Mouse (Mus musculus): Measurements from ENCODE around the gene Plxdc1. TPM values are rescaled to one million over a fixed set of nuclear protein-coding genes. Genes with fewer than 3 reads are reported as not detected.
A peak's percentile ranks its signal among the peaks of the same experiment; 100 is the strongest.

The Plxdc1 gene
- polyA plus RNA-seq, 1 experiment from 2014 or later, result 2.3 TPM

DNA sequence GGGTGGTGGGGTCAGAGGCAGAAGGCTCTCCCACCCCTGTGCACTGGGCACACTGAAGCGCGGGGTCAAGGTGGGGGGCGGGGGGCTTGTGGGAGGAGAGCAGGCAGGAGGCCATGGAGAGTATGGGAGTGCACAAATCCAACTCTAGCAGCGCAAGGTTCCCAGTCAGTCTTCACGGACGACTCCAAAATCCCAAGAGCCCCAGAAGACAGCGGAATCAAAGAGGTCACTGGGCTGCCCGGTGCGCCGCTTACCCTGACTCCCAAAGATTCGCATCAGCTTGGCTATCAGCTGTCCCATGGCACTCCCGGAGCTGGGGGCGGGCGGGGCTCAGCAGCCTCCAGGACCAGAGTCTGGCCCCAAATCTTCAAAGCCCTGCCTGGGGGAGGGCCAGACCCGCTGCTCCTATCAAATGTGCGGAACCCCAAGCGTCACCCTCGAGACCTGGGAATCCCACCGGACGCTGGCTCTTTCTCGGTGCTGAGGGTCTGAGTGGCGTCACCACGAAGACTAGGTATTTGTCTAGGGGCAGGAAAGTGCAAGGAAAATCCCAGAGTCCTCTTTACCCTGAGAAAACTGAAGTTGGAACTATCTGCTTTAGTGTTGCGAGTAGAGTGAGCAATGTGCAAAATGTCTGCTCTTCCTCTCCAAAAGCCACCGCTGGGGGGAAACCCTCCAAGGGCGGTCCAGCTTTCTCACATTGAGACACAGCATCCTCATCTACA, 9.5 kb upstream of the Plxdc1 start, which contains the start of gene Arl5c:
Arl5c (minus strand) TSS at position 618 of the 725 bp plus-strand sequence.
- Histone ChIP-seq H3K27ac (ENCODE audit: low read length) (0 out of 2 replicates have a peak within 1 kb of the TSS, but pooled peaks have one; percentile 1), H3K27me3 (ENCODE audit: insufficient read depth, low read length) (0 out of 2 replicates have a peak, but pooled peaks cover 3% of the 10 kb centered on the region), H3K9me3 (ENCODE audit: low read length) (no peaks in the 10 kb centered on the region), H3K4me2 (replicated peaks; ENCODE audit: low read depth, low read length) (peak within 1 kb of the TSS; percentile 92), H3K4me1 (ENCODE audit: insufficient read depth, low read length) (peaks cover 20% of the 10 kb centered on the region), H3K4me3 (ENCODE audit: low read length) (peak within 1 kb of the TSS; percentile 58), H3K9ac (replicated peaks; ENCODE audit: low read length) (peak within 1 kb of the TSS; percentile 63), H3K36me3 (ENCODE audit: insufficient read depth, low read length) (no peaks in the 10 kb centered on the region)
- peak; percentile 62 for ATAC-seq (ENCODE audit: low FRiP score, low TSS enrichment)
- WGBS, result under 1% methylated on average over 26 of the region's 26 CpGs

GRCm38 (mm10) chr11:97994539-97995100, 8.4 kb upstream of the Plxdc1 start:
- Histone ChIP-seq H3K27me3 (ENCODE audit: insufficient read depth, low read length) (0 out of 2 replicates have a peak, but pooled peaks cover 3% of the 10 kb centered on the region), H3K4me3 (ENCODE audit: low read length) (peak overlapping the region; percentile 58), H3K9ac (replicated peaks; ENCODE audit: low read length) (peak overlapping the region; percentile 63), H3K36me3 (ENCODE audit: insufficient read depth, low read length) (no peaks in the 10 kb centered on the region), H3K9me3 (ENCODE audit: low read length) (no peaks in the 10 kb centered on the region), H3K4me1 (ENCODE audit: insufficient read depth, low read length) (peaks cover 26% of the 10 kb centered on the region), H3K4me2 (replicated peaks; ENCODE audit: low read depth, low read length) (peak overlapping the region; percentile 92), H3K27ac (ENCODE audit: low read length) (no peak overlapping the region)
- 10% methylated on average over 13 of the region's 13 CpGs for WGBS
- ATAC-seq (ENCODE audit: low FRiP score, low TSS enrichment), result peak; percentile 35

DNA sequence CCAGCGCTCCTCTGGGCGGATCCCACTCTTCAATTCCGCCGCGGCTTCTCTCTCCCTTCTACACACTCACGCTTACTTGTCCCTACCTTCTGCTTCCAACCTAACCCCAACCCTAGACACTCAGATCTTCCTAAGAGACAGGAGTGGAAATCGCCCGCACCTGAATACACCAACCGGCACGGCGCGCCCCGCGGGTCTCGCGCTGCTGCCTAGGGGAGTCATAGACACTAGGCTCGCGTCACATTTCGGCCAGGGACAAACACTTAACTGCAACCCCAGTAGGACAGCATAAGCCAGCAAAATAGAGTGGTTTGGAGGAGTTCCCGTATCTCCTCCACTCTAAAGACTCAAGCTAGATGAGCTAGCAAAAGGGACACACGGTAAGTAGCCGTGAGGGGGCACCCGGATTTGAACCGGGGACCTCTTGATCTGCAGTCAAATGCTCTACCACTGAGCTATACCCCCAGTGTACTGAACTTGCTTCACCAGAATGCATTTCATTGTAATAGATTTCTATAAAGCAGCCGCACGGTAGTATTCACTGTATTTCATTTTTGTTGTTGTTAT, 2.4 kb upstream of the Plxdc1 start:
- Histone ChIP-seq H3K27ac (ENCODE audit: low read length) (peak overlapping the region; percentile 89), H3K9ac (replicated peaks; ENCODE audit: low read length) (peak overlapping the region; percentile 84), H3K9me3 (ENCODE audit: low read length) (no peaks in the 10 kb centered on the region), H3K4me2 (replicated peaks; ENCODE audit: low read depth, low read length) (peak overlapping the region; percentile 60), H3K36me3 (ENCODE audit: insufficient read depth, low read length) (no peaks in the 10 kb centered on the region), H3K27me3 (ENCODE audit: insufficient read depth, low read length) (peaks cover 19% of the 10 kb centered on the region), H3K4me1 (ENCODE audit: insufficient read depth, low read length) (peaks cover 18% of the 10 kb centered on the region), H3K4me3 (ENCODE audit: low read length) (peak overlapping the region; percentile 86)
- peak; percentile 85 for ATAC-seq (ENCODE audit: low FRiP score, low TSS enrichment)
- WGBS, result under 1% methylated on average over 26 of the region's 26 CpGs

DNA sequence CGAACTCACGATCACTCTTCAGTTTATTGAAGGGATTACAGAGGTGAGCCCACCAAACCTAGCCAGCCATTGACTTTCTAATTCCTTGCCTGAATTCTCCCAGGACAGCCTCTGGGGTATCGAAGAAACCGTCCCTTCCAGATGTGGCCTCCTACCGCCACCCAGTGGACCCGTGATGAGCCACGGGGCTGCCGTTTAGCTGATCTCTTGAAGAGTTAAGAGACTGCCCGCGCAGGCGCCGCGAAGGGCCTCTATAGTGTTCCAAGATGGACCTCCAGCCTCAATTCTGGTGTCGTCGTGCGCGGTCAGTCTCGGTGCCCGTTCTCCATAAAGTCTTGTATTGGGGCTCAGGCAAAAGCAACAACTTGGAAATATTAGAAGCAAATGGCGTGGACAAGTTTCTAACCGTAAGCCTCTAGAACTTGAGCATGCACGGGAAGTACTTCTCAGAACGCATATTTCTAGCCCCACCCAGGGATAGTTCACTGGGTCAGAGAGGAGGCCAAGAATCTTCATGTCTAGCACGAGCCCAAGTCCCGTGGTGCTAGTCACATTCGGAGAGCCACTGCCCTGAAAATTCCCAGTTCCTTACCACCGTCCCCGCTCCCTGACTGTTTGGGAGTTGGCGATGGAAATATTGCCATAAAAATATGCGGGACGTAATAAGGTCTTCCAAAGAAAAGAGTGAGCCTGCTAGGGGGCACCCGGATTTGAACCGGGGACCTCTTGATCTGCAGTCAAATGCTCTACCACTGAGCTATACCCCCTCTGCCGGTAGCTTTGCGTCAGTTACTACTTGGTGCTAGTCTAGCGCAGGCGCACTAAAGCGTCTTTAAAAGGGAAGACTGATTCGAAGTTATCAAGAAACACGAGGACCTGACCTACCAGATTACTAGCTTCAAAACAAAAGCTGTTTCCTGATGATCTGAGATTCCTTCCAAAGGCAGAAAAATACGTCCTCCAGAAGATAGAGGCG, 1.6 kb upstream of the Plxdc1 start:
- Histone ChIP-seq H3K27me3 (ENCODE audit: insufficient read depth, low read length) (peaks cover 19% of the 10 kb centered on the region), H3K4me3 (ENCODE audit: low read length) (peak overlapping the region; percentile 86), H3K27ac (ENCODE audit: low read length) (peak overlapping the region; percentile 89), H3K9ac (replicated peaks; ENCODE audit: low read length) (peak overlapping the region; percentile 84), H3K36me3 (ENCODE audit: insufficient read depth, low read length) (no peaks in the 10 kb centered on the region), H3K4me1 (ENCODE audit: insufficient read depth, low read length) (peaks cover 18% of the 10 kb centered on the region), H3K9me3 (ENCODE audit: low read length) (no peaks in the 10 kb centered on the region), H3K4me2 (replicated peaks; ENCODE audit: low read depth, low read length) (peak overlapping the region; percentile 63)
- peak; percentile 88 for ATAC-seq (ENCODE audit: low FRiP score, low TSS enrichment)
- WGBS, result under 1% methylated on average over 42 of the region's 42 CpGs

- Histone ChIP-seq H3K27ac (ENCODE audit: low read length) (no peak overlapping the region), H3K9ac (replicated peaks; ENCODE audit: low read length) (peak overlapping the region; percentile 56)
- WGBS, result 30% methylated on average over 11 of the region's 17 CpGs
Measured at GRCm38 (mm10) chr11:97986738-97987465, 658 bp upstream of the Plxdc1 start.

DNA sequence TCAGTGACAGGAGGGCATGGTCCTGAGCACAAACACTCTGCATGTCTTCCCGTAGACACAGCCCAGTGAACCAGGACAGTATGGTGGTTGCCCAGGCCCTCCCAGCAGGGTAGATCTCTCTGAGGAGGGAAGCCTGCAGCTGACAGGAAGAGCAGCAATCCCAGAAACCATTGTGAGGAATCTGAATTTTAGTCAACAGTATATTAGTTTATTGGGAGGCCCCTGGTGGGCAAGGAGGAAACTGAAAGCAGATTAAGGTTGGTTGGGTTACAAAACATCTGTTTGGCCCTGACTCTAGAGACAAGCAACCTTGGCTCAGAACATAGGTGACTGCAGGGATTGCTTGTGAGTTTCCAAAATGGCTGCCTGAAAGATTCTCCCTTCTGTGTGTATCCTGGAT, 2.3 kb downstream of the Plxdc1 start:
- Histone ChIP-seq H3K36me3 (ENCODE audit: insufficient read depth, low read length) (no peaks in the 10 kb centered on the region), H3K27me3 (ENCODE audit: insufficient read depth, low read length) (peaks cover 19% of the 10 kb centered on the region), H3K27ac (ENCODE audit: low read length) (no peak overlapping the region), H3K9ac (replicated peaks; ENCODE audit: low read length) (no peak overlapping the region), H3K9me3 (ENCODE audit: low read length) (no peaks in the 10 kb centered on the region), H3K4me2 (replicated peaks; ENCODE audit: low read depth, low read length) (no peak overlapping the region), H3K4me1 (ENCODE audit: insufficient read depth, low read length) (peaks cover 7% of the 10 kb centered on the region; the same call in 1 of the 2 replicates), H3K4me3 (ENCODE audit: low read length) (no peak overlapping the region)
- no peak for ATAC-seq (ENCODE audit: low FRiP score, low TSS enrichment)
- 56% methylated on average over 1 of the region's 1 CpGs for WGBS

More at GRCm38 (mm10) chr11:97986738-97987465, 658 bp upstream of the Plxdc1 start:
- peak overlapping the region; percentile 75 for H3K4me2 ChIP-seq (replicated peaks; ENCODE audit: low read depth, low read length)
- no peaks in the 10 kb centered on the region for H3K9me3 ChIP-seq (ENCODE audit: low read length)
- peaks cover 19% of the 10 kb centered on the region for H3K27me3 ChIP-seq (ENCODE audit: insufficient read depth, low read length)
- ATAC-seq (ENCODE audit: low FRiP score, low TSS enrichment), result no peak
- H3K4me1 ChIP-seq (ENCODE audit: insufficient read depth, low read length), result peaks cover 18% of the 10 kb centered on the region
- no peaks in the 10 kb centered on the region for H3K36me3 ChIP-seq (ENCODE audit: insufficient read depth, low read length)
- H3K4me3 ChIP-seq (ENCODE audit: low read length), result peak overlapping the region; percentile 86

DNA sequence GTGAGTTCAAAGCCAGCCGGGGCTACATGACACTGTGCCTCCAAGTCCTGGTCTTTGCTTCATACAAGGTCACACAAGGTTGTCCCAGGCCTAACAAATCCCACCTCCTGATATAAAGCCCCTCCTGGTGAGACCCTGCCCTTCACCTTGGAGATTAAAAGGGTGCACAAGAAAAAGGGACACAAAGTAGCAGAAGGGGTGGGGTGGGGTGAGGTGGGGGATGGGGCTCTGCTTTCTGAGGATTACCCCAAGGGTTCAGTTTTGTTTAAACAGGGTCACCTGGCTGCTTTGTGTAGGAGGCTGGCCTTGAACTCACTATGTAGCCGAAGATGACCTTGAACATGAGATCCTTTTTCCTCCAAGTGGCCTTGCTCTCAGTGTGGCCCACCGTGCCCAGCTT, 2.7 kb downstream of the Plxdc1 start:
- H3K9ac ChIP-seq (replicated peaks; ENCODE audit: low read length), result no peak overlapping the region
- H3K4me3 ChIP-seq (ENCODE audit: low read length), result no peak overlapping the region
- H3K9me3 ChIP-seq (ENCODE audit: low read length), result no peaks in the 10 kb centered on the region
- no peak overlapping the region for H3K4me2 ChIP-seq (replicated peaks; ENCODE audit: low read depth, low read length)
- H3K27me3 ChIP-seq (ENCODE audit: insufficient read depth, low read length), result peaks cover 19% of the 10 kb centered on the region
- no peak for ATAC-seq (ENCODE audit: low FRiP score, low TSS enrichment)
- H3K36me3 ChIP-seq (ENCODE audit: insufficient read depth, low read length), result no peaks in the 10 kb centered on the region
- 79% methylated on average over 3 of the region's 3 CpGs for WGBS
- peaks cover 7% of the 10 kb centered on the region; the same call in 1 of the 2 replicates for H3K4me1 ChIP-seq (ENCODE audit: insufficient read depth, low read length)
- H3K27ac ChIP-seq (ENCODE audit: low read length), result no peak overlapping the region

DNA sequence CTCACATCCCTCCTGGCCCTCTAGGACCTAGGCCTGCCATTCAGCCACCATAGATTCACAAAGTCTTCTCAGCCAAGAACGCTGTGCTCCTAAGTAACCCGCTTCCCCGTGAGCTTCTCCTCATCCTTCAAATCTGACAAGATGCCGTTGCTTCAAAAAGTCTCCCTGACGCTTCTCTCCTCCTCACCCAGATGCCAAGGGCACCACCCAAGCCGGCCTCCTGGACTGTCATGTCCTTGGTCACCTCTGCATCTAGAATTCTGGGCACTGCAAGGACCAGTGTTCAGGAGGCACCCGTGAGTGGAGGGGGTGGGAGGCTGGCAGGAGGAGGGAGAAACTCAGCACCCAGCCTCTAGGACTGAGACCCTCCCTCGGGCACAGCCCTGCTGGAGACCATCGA, 3.5 kb downstream of the Plxdc1 start:
- Histone ChIP-seq H3K4me3 (ENCODE audit: low read length) (no peak overlapping the region), H3K27ac (ENCODE audit: low read length) (no peak overlapping the region), H3K4me1 (ENCODE audit: insufficient read depth, low read length) (peaks cover 7% of the 10 kb centered on the region; the same call in 1 of the 2 replicates), H3K27me3 (ENCODE audit: insufficient read depth, low read length) (peaks cover 19% of the 10 kb centered on the region), H3K9me3 (ENCODE audit: low read length) (no peaks in the 10 kb centered on the region), H3K9ac (replicated peaks; ENCODE audit: low read length) (no peak overlapping the region), H3K4me2 (replicated peaks; ENCODE audit: low read depth, low read length) (no peak overlapping the region), H3K36me3 (ENCODE audit: insufficient read depth, low read length) (no peaks in the 10 kb centered on the region)
- 87% methylated on average over 9 of the region's 9 CpGs for WGBS
- no peak for ATAC-seq (ENCODE audit: low FRiP score, low TSS enrichment)

Measured in kidney, embryonic 16.5 days (tissue).